Mouse (Mus musculus): ENCODE measurements at regions not wholly inside any gene's neighbourhood (a gene's known extent, or its start where the extent isn't known, plus 50 kb on each side); places are given as distances from the start of the nearest gene placed in this dataset.

- Histone ChIP-seq H3K79me3 (ENCODE audit: low read depth) (no peaks in the 10 kb centered on the region), H3K4me3 (ENCODE audit: insufficient read depth, poor library complexity, severe bottlenecking) (no peak overlapping the region), H3ac (ENCODE audit: control insufficient read depth, insufficient read length, low read depth) (no peak overlapping the region), H3K79me2 (ENCODE audit: control insufficient read depth, insufficient read depth) (no peaks in the 10 kb centered on the region), H3K36me3 (ENCODE audit: control insufficient read depth, insufficient read depth) (no peaks in the 10 kb centered on the region), H3K27me3 (ENCODE audit: control insufficient read depth, insufficient read depth, insufficient read length) (no peaks in the 10 kb centered on the region)
- no peak for TF ChIP-seq CEBPB (IDR thresholded peaks at IDR 0.05; ENCODE audit: low read depth)
- TF ChIP-seq MAX (IDR thresholded peaks at IDR 0.05): no peak
- no peak for TF ChIP-seq CTCF (IDR thresholded peaks at IDR 0.05; ENCODE audit: control insufficient read depth, insufficient read depth, insufficient read length)
- TF ChIP-seq USF1 (IDR thresholded peaks at IDR 0.05; ENCODE audit: low read depth): no peak
- TF ChIP-seq FOSL1 (IDR thresholded peaks at IDR 0.05; ENCODE audit: insufficient read depth, low read length, poor library complexity, severe bottlenecking): no peak
- no peak for TF ChIP-seq MYOG (IDR thresholded peaks at IDR 0.05; ENCODE audit: control insufficient read depth, extremely low read depth, insufficient read length)
- no peak for TF ChIP-seq MYOD1 (IDR thresholded peaks at IDR 0.05; ENCODE audit: control insufficient read depth, insufficient read length, low read depth)
These were observed 1253.4 kb downstream of the Defb40 start for GRCm38 (mm10) chr8:17724672-17725071.

- H3K27me3 ChIP-seq (ENCODE audit: control insufficient read depth, insufficient read depth, insufficient read length): no peaks in the 10 kb centered on the region
- no peaks in the 10 kb centered on the region for H3K79me3 ChIP-seq (ENCODE audit: low read depth)
- no peak overlapping the region for H3K4me3 ChIP-seq (ENCODE audit: insufficient read depth, poor library complexity, severe bottlenecking)
- TF ChIP-seq MAX (IDR thresholded peaks at IDR 0.05) (no peak), MYOD1 (IDR thresholded peaks at IDR 0.05; ENCODE audit: control insufficient read depth, insufficient read length, low read depth) (no peak), CTCF (IDR thresholded peaks at IDR 0.05; ENCODE audit: control insufficient read depth, insufficient read depth, insufficient read length) (no peak), MYOG (IDR thresholded peaks at IDR 0.05; ENCODE audit: control insufficient read depth, extremely low read depth, insufficient read length) (no peak)
- no peaks in the 10 kb centered on the region for H3K79me2 ChIP-seq (ENCODE audit: control insufficient read depth, insufficient read depth)
- no peaks in the 10 kb centered on the region for H3K36me3 ChIP-seq (ENCODE audit: control insufficient read depth, insufficient read depth)
- H3ac ChIP-seq (ENCODE audit: control insufficient read depth, insufficient read length, low read depth): no peak overlapping the region
These were observed 1268.9 kb downstream of the Defb40 start for GRCm38 (mm10) chr8:17709162-17709561.

- no peak for TF ChIP-seq FOSL1 (IDR thresholded peaks at IDR 0.05; ENCODE audit: insufficient read depth, low read length, poor library complexity, severe bottlenecking)
- no peak for TF ChIP-seq CTCF (IDR thresholded peaks at IDR 0.05; ENCODE audit: control insufficient read depth, insufficient read depth, insufficient read length)
- no peak for TF ChIP-seq MYOG (IDR thresholded peaks at IDR 0.05; ENCODE audit: control insufficient read depth, extremely low read depth, insufficient read length)
- no peak for TF ChIP-seq MYOD1 (IDR thresholded peaks at IDR 0.05; ENCODE audit: control insufficient read depth, insufficient read length, low read depth)
- TF ChIP-seq USF1 (IDR thresholded peaks at IDR 0.05; ENCODE audit: low read depth): no peak
- no peak for TF ChIP-seq CEBPB (IDR thresholded peaks at IDR 0.05; ENCODE audit: low read depth)
- no peak for TF ChIP-seq MAX (IDR thresholded peaks at IDR 0.05)
- no peak overlapping the region for H3ac ChIP-seq (ENCODE audit: control insufficient read depth, insufficient read length, low read depth)
- H3K79me2 ChIP-seq (ENCODE audit: control insufficient read depth, insufficient read depth): no peaks in the 10 kb centered on the region
- no peaks in the 10 kb centered on the region for H3K36me3 ChIP-seq (ENCODE audit: control insufficient read depth, insufficient read depth)
- H3K79me3 ChIP-seq (ENCODE audit: low read depth): no peaks in the 10 kb centered on the region
- no peaks in the 10 kb centered on the region for H3K27me3 ChIP-seq (ENCODE audit: control insufficient read depth, insufficient read depth, insufficient read length)
- no peak overlapping the region for H3K4me3 ChIP-seq (ENCODE audit: insufficient read depth, poor library complexity, severe bottlenecking)
These were observed 1269.6 kb downstream of the Defb40 start for GRCm38 (mm10) chr8:17708409-17708808.

GRCm38 (mm10) chr8:17704289-17704688, 1273.8 kb downstream of the Defb40 start:
- Histone ChIP-seq H3K4me3 (ENCODE audit: insufficient read depth, poor library complexity, severe bottlenecking) (no peak overlapping the region), H3K36me3 (ENCODE audit: control insufficient read depth, insufficient read depth) (no peaks in the 10 kb centered on the region), H3K79me3 (ENCODE audit: low read depth) (no peaks in the 10 kb centered on the region), H3ac (ENCODE audit: control insufficient read depth, insufficient read length, low read depth) (no peak overlapping the region), H3K79me2 (ENCODE audit: control insufficient read depth, insufficient read depth) (no peaks in the 10 kb centered on the region), H3K27me3 (ENCODE audit: control insufficient read depth, insufficient read depth, insufficient read length) (no peaks in the 10 kb centered on the region)
- TF ChIP-seq FOSL1 (IDR thresholded peaks at IDR 0.05; ENCODE audit: insufficient read depth, low read length, poor library complexity, severe bottlenecking) (no peak), CTCF (IDR thresholded peaks at IDR 0.05; ENCODE audit: control insufficient read depth, insufficient read depth, insufficient read length) (no peak), MAX (IDR thresholded peaks at IDR 0.05) (no peak), MYOG (IDR thresholded peaks at IDR 0.05; ENCODE audit: control insufficient read depth, extremely low read depth, insufficient read length) (no peak), USF1 (IDR thresholded peaks at IDR 0.05; ENCODE audit: low read depth) (no peak), CEBPB (IDR thresholded peaks at IDR 0.05; ENCODE audit: low read depth) (no peak), MYOD1 (IDR thresholded peaks at IDR 0.05; ENCODE audit: control insufficient read depth, insufficient read length, low read depth) (no peak)

- TF ChIP-seq USF1 (IDR thresholded peaks at IDR 0.05; ENCODE audit: low read depth) (no peak), MAX (IDR thresholded peaks at IDR 0.05) (no peak), MYOD1 (IDR thresholded peaks at IDR 0.05; ENCODE audit: control insufficient read depth, insufficient read length, low read depth) (no peak), MYOG (IDR thresholded peaks at IDR 0.05; ENCODE audit: control insufficient read depth, extremely low read depth, insufficient read length) (no peak), CTCF (IDR thresholded peaks at IDR 0.05; ENCODE audit: control insufficient read depth, insufficient read depth, insufficient read length) (no peak), CEBPB (IDR thresholded peaks at IDR 0.05; ENCODE audit: low read depth) (no peak), FOSL1 (IDR thresholded peaks at IDR 0.05; ENCODE audit: insufficient read depth, low read length, poor library complexity, severe bottlenecking) (no peak)
- Histone ChIP-seq H3K79me2 (ENCODE audit: control insufficient read depth, insufficient read depth) (no peaks in the 10 kb centered on the region), H3K27me3 (ENCODE audit: control insufficient read depth, insufficient read depth, insufficient read length) (no peaks in the 10 kb centered on the region)
These were observed 1277.7 kb downstream of the Defb40 start for GRCm38 (mm10) chr8:17700362-17700761.

More at GRCm38 (mm10) chr8:17700362-17700761, 1277.7 kb downstream of the Defb40 start:
- Histone ChIP-seq H3K79me3 (ENCODE audit: low read depth) (no peaks in the 10 kb centered on the region), H3K36me3 (ENCODE audit: control insufficient read depth, insufficient read depth) (no peaks in the 10 kb centered on the region), H3ac (ENCODE audit: control insufficient read depth, insufficient read length, low read depth) (no peak overlapping the region), H3K4me3 (ENCODE audit: insufficient read depth, poor library complexity, severe bottlenecking) (no peak overlapping the region)
